Mouse (Mus musculus) MEL (cell line): ENCODE measurements around the gene Nav1. TPM values are rescaled to one million over a fixed set of nuclear protein-coding genes. Genes with fewer than 3 reads are reported as not detected.
"Not testable (repeated sequence)": the region's sequence is repeated elsewhere in the genome, so short reads cannot be mapped to it uniquely, and the experiment has no call there.

Experiments
- DNase-seq: peaks from one replicate; pipeline ENCODE4 v3.0.0; 2011; ENCODE audit warnings: low read depth, low spot score
- H3K27ac ChIP-seq: 2 replicates; pipeline ENCODE4 v1.5.1; 2012; ENCODE audit warnings: low read depth, mild to moderate bottlenecking, control low read depth, low read length, moderate library complexity; ENCODE audit not compliant: control insufficient read depth
- H3K27me3 ChIP-seq, 2 experiments: fragments of 150-350 bp in 1 of 2; sonication (generic) in 1 of 2; 2 replicates each; pipeline ENCODE4 v1.6.1; 2012; ENCODE audit warnings: low read length in 2 of 2, mild to moderate bottlenecking in 2 of 2, improper control_type of control experiment in 1 of 2, moderate library complexity in 1 of 2; ENCODE audit not compliant: insufficient read depth in 2 of 2, control insufficient read depth in 1 of 2
- H3K36me3 ChIP-seq, 2 experiments: 2 replicates each; pipeline ENCODE4 v1.6.1; 2012 to 2014; ENCODE audit warnings: low read length in 2 of 2, improper control_type of control experiment in 1 of 2, inconsistent platforms in 1 of 2, mild to moderate bottlenecking in 1 of 2; ENCODE audit not compliant: insufficient read depth in 2 of 2, control insufficient read depth in 1 of 2
- H3K4me1 ChIP-seq, 2 experiments: fragments of 150-350 bp in 1 of 2; sonication (generic) in 1 of 2; 2 replicates each; pipeline ENCODE4 v1.6.1; 2012; ENCODE audit warnings: low read length in 2 of 2, improper control_type of control experiment in 1 of 2, mild to moderate bottlenecking in 1 of 2; ENCODE audit not compliant: insufficient read depth in 2 of 2, control insufficient read depth in 1 of 2
- H3K4me3 ChIP-seq, 2 experiments: fragments of 150-350 bp in 1 of 2; sonication (generic) in 1 of 2; 2 replicates each; pipeline ENCODE4 v1.5.1; 2012; ENCODE audit warnings: low read depth in 2 of 2, low read length in 2 of 2, mild to moderate bottlenecking in 2 of 2, moderate library complexity in 2 of 2, control low read depth in 1 of 2, improper control_type of control experiment in 1 of 2; ENCODE audit not compliant: control insufficient read depth in 1 of 2, insufficient read depth in 1 of 2
- H3K79me2 ChIP-seq: 2 replicates; pipeline ENCODE4 v1.6.1; 2012; ENCODE audit warnings: mild to moderate bottlenecking, low read length, moderate library complexity; ENCODE audit not compliant: control insufficient read depth, poor library complexity, insufficient read depth
- H3K9ac ChIP-seq: 2 replicates; pipeline ENCODE4 v1.6.1; 2012; ENCODE audit warnings: low read depth, mild to moderate bottlenecking, control low read depth, low read length, moderate library complexity; ENCODE audit not compliant: control insufficient read depth, poor library complexity, severe bottlenecking
- H3K9me3 ChIP-seq: fragments of 150-350 bp; sonication (generic); replicated peaks from 2 replicates; pipeline ENCODE4 v1.6.1; 2012; ENCODE audit warnings: mild to moderate bottlenecking, low read length, improper control_type of control experiment, moderate library complexity; ENCODE audit not compliant: insufficient read depth
- CHD1 ChIP-seq: IDR thresholded peaks from 2 replicates; pipeline ENCODE4 v1.6.1; 2012; ENCODE audit warnings: low read depth, mild to moderate bottlenecking, inconsistent platforms, low read length, improper control_type of control experiment
- CHD2 ChIP-seq: IDR thresholded peaks from 2 replicates; pipeline ENCODE4 v1.6.1; 2011; ENCODE audit warnings: low read length, improper control_type of control experiment
- ELF1 ChIP-seq: IDR thresholded peaks from 2 replicates; pipeline ENCODE4 v1.6.1; 2014; ENCODE audit warnings: low read depth, mild to moderate bottlenecking, inconsistent platforms, low read length, improper control_type of control experiment, moderate library complexity
- ETS1 ChIP-seq: IDR thresholded peaks from 2 replicates; pipeline ENCODE4 v1.6.1; 2012; ENCODE audit warnings: low read depth, mild to moderate bottlenecking, inconsistent platforms, low read length, improper control_type of control experiment, moderate library complexity
- GATA1 ChIP-seq: IDR thresholded peaks from 2 replicates; pipeline ENCODE4 v1.6.1; 2011; ENCODE audit warnings: low read depth, low read length, improper control_type of control experiment
- JUND ChIP-seq: IDR thresholded peaks from 2 replicates; pipeline ENCODE4 v1.6.1; 2011; ENCODE audit warnings: low read depth, mild to moderate bottlenecking, improper control_type of control experiment, low read length
- MAFK ChIP-seq: IDR thresholded peaks from 2 replicates; pipeline ENCODE4 v1.6.1; 2011; ENCODE audit warnings: low read depth, mild to moderate bottlenecking, low read length, improper control_type of control experiment, borderline replicate concordance
- MAX ChIP-seq: IDR thresholded peaks from 2 replicates; pipeline ENCODE4 v1.6.1; 2011; ENCODE audit warnings: low read length, improper control_type of control experiment
- MEF2A ChIP-seq: IDR thresholded peaks from 2 replicates; pipeline ENCODE4 v1.6.1; 2014; ENCODE audit warnings: low read depth, mild to moderate bottlenecking, inconsistent platforms, low read length, improper control_type of control experiment; ENCODE audit not compliant: poor library complexity, insufficient replicate concordance, severe bottlenecking; ENCODE audit errors: extremely low read depth
- MXI1 ChIP-seq: IDR thresholded peaks from 2 replicates; pipeline ENCODE4 v1.6.1; 2011; ENCODE audit warnings: mild to moderate bottlenecking, low read depth, low read length, improper control_type of control experiment
- MYC ChIP-seq: IDR thresholded peaks from 2 replicates; pipeline ENCODE4 v1.6.1; 2011; ENCODE audit warnings: low read depth, mild to moderate bottlenecking, low read length, improper control_type of control experiment, moderate library complexity
- NELFE ChIP-seq: IDR thresholded peaks from 2 replicates; pipeline ENCODE4 v1.6.1; 2011; ENCODE audit warnings: low read depth, low read length, improper control_type of control experiment
- RCOR1 ChIP-seq: IDR thresholded peaks from 2 replicates; pipeline ENCODE4 v1.6.1; 2012; ENCODE audit warnings: low read depth, mild to moderate bottlenecking, inconsistent platforms, low read length, improper control_type of control experiment
- SMC3 ChIP-seq: IDR thresholded peaks from 2 replicates; pipeline ENCODE4 v1.6.1; 2011; ENCODE audit warnings: low read depth, low read length, improper control_type of control experiment
- TBP ChIP-seq: IDR thresholded peaks from 2 replicates; pipeline ENCODE4 v1.8.0; 2011; ENCODE audit warnings: low read depth, low read length, improper control_type of control experiment
- TCF12 ChIP-seq: IDR thresholded peaks from 2 replicates; pipeline ENCODE4 v1.6.1; 2014; ENCODE audit warnings: low read depth, mild to moderate bottlenecking, inconsistent platforms, low read length, improper control_type of control experiment, moderate library complexity
- UBTF ChIP-seq: IDR thresholded peaks from 2 replicates; pipeline ENCODE4 v1.6.1; 2012; ENCODE audit warnings: low read depth, mild to moderate bottlenecking, inconsistent platforms, low read length, improper control_type of control experiment, moderate library complexity, borderline replicate concordance; ENCODE audit not compliant: insufficient read depth
- USF1 ChIP-seq: IDR thresholded peaks from 2 replicates; pipeline ENCODE4 v1.6.1; 2014; ENCODE audit warnings: low read depth, mild to moderate bottlenecking, inconsistent platforms, low read length, improper control_type of control experiment, moderate library complexity
- USF2 ChIP-seq, 2 experiments: IDR thresholded peaks; 2 replicates each; pipeline ENCODE4 v1.6.1; 2011 to 2012; ENCODE audit warnings: improper control_type of control experiment in 2 of 2, low read length in 2 of 2, borderline replicate concordance in 1 of 2, inconsistent platforms in 1 of 2, low read depth in 1 of 2, mild to moderate bottlenecking in 1 of 2; ENCODE audit not compliant: insufficient read depth in 1 of 2
- ZC3H11A ChIP-seq: IDR thresholded peaks from 2 replicates; pipeline ENCODE4 v1.6.1; 2012; ENCODE audit warnings: low read depth, mild to moderate bottlenecking, inconsistent platforms, low read length, improper control_type of control experiment
- ZKSCAN1 ChIP-seq: IDR thresholded peaks from 2 replicates; pipeline ENCODE4 v1.6.1; 2012; ENCODE audit warnings: low read depth, mild to moderate bottlenecking, inconsistent platforms, low read length, improper control_type of control experiment, moderate library complexity
- ZNF384 ChIP-seq: IDR thresholded peaks from 2 replicates; pipeline ENCODE4 v1.6.1; 2012; ENCODE audit warnings: low read depth, mild to moderate bottlenecking, inconsistent platforms, low read length, improper control_type of control experiment
- polyA plus RNA-seq, 2 experiments: library from polyadenylated mRNA; stranded (reverse) in 1 of 2; unstranded in 1 of 2; fragments of >175 nt in 1 of 2; fragments of >200 nt in 1 of 2; gene quantifications; 2 replicates each; pipeline versions ENCODE4 v1.2.1 to v1.2.4; 2012; ENCODE audit warnings: low replicate concordance in 2 of 2, low read depth in 1 of 2; ENCODE audit not compliant: insufficient read length in 2 of 2, insufficient read depth in 1 of 2, missing spikeins in 1 of 2
- total RNA-seq: library from RNA; depleted of rRNA; stranded (reverse); fragments of 300-350 nt; gene quantifications from 2 replicates; pipeline ENCODE4 v1.2.3, GENCODE M21; 2012

The Nav1 gene
- total and polyA plus RNA-seq, 3 experiments, result 0.89 to 9.6 TPM; not detected in 1

- Histone ChIP-seq H3K9me3 (no peaks in the 10 kb centered on the region), H3K27ac (no peak overlapping the region), H3K27me3 (no peaks in the 10 kb centered on the region), H3K9ac (no peak overlapping the region), H3K4me3 (no peak overlapping the region), H3K36me3 (no peaks in the 10 kb centered on the region), H3K4me1 (no peaks in the 10 kb centered on the region), H3K79me2 (no peaks in the 10 kb centered on the region)
- DNase-seq, result no peak
- no peak for TF ChIP-seq ZNF384
- no peak for TF ChIP-seq SMC3
- no peak for TF ChIP-seq TCF12
- TF ChIP-seq JUND, result no peak
- no peak for TF ChIP-seq ZKSCAN1
- no peak for TF ChIP-seq GATA1
- no peak for TF ChIP-seq MYC
- TF ChIP-seq ETS1, result no peak
- no peak for TF ChIP-seq MEF2A
- no peak for TF ChIP-seq NELFE
- no peak for TF ChIP-seq CHD2
- no peak for TF ChIP-seq UBTF
- TF ChIP-seq CHD1, result no peak
- no peak for TF ChIP-seq ZC3H11A
- no peak for TF ChIP-seq RCOR1
- TF ChIP-seq MAX, result no peak
- no peak for TF ChIP-seq MAFK
- TF ChIP-seq ELF1, result no peak
- no peak for TF ChIP-seq TBP
- TF ChIP-seq USF2 (IDR thresholded peaks at IDR 0.05; ENCODE audit: borderline replicate concordance in 1 of 2, insufficient read depth in 1 of 2, low read depth in 1 of 2, low read length in 2 of 2), result no peak
Measured at GRCm38 (mm10) chr1:135488879-135489278, 118.2 kb downstream of the Nav1 start.

DNA sequence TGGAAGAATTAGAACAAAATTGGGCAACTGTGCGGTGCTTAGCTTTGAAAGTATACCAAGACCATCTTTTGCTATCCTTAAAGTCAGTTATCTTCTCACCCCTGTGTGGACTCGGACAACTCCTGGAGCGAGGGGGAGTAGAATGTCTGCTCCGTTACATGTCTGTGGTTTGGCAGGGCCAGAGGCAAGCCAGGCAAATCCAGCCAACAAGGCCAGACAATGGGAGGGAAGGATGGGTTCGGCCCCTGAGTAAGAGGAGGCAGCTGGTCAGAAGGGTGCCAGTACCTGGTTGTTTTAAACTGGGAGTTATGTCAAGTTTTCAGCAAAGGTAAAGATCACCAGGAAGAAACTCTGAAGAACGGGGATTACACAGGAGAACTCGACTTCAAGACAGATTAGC is 121.9 kb downstream of the Nav1 start:
- DNase-seq, result no peak
- TF ChIP-seq MXI1, result no peak
- no peak for TF ChIP-seq USF1
- Histone ChIP-seq H3K79me2 (no peaks in the 10 kb centered on the region), H3K36me3 (no peaks in the 10 kb centered on the region), H3K9ac (no peak overlapping the region), H3K9me3 (no peaks in the 10 kb centered on the region), H3K27ac (no peak overlapping the region), H3K27me3 (no peaks in the 10 kb centered on the region), H3K4me3 (no peak overlapping the region), H3K4me1 (no peaks in the 10 kb centered on the region)

DNA sequence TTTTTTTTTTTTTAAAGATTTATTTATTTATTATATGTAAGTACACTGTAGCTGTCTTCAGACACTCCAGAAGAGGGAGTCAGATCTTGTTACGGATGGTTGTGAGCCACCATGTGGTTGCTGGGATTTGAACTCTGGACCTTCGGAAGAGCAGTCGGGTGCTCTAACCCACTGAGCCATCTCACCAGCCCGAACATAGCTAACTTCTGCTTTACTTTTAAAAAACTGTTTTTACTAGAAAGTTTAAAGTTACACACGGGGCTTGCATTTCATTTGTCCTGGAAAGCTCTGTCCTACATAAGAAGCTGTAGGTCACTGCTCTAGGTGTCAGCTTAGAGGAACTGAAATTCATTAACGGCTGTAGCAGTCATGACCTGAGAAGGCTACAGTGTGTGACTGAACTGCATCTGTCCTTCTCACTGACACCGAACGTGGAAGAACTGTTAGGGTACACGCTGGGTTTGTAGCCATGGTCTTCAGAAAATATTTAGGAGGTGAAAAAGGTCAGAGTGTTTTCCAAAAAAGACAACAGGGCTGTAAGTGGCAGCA is 122.5 kb downstream of the Nav1 start:
- not testable (repeated sequence) for H3K27ac ChIP-seq, H3K9ac ChIP-seq, H3K79me2 ChIP-seq, H3K9me3 ChIP-seq, H3K27me3 ChIP-seq, H3K4me3 ChIP-seq, H3K36me3 ChIP-seq, DNase-seq, H3K4me1 ChIP-seq
